Mouse (Mus musculus): ENCODE measurements around the gene Fam168a.

DNA sequence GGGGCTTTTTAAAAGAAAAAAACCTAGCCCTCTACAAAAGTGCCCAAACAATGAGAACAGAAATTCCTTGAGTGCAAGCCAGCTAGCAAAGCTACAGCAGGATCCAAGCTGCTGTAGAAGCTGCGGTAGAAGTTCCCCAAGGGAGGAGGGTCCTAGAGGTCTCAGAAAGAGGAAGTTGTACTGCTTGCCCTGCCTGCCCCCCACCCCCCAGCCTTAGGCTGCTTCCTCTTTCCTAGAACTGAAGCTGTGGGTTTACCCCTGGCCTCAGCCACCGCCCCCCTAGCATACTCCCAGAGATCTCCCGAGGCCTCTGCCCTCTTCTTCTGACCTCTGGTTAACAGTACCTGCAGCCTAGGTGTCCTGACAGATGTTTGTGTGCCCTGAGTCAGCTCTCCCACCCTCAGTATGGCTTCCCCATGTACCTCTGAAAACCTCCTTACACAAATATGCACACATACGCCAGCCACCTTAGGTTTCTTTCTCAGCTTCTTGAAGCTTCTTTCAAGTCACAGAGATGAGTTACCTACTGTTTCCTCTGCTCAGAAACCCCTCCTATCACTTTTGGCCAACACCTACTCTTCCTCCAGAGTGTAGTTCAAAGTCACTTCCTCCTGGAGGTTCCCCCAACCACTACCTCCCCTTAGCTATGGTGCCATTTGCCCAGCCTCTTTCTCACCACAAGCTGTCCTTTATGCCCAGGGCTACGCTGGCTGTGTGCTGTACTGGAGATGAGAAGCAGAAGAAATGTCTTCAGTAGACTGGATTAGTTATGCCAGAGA lies 149.5 kb downstream of the Fam168a start:
- TF ChIP-seq POLR2A (IDR thresholded peaks at IDR 0.05; ENCODE audit: borderline replicate concordance, extremely low read depth, insufficient read depth, insufficient read length, poor library complexity, severe bottlenecking) (no peak), CTCF (IDR thresholded peaks at IDR 0.05; ENCODE audit: borderline replicate concordance, extremely low read depth, insufficient read depth, insufficient read length) (no peak)

All from brain, embryonic 14.5 days (tissue).